Mouse (Mus musculus) intestine, embryonic 14.5 days (tissue): ENCODE data around the gene Zdhhc20. TPM values are rescaled to one million over a fixed set of nuclear protein-coding genes. Genes with fewer than 3 reads are reported as not detected.

Experiments
- ATAC-seq: fragments of 200-750 bp; cut with Nextera tagmentation; replicated peaks from 2 replicates; pipeline ENCODE4 v1.8.0; 2017; ENCODE audit warnings: low read depth, moderate number of reproducible peaks, moderate TSS enrichment, moderate library complexity; ENCODE audit not compliant: low FRiP score, low TSS enrichment
- DNase-seq: peaks from one replicate; pipeline ENCODE4 v3.0.0-alpha.2; 2018; ENCODE audit warnings: low spot score
- H3K27ac ChIP-seq: fragments of 300-500 bp; sonication (generic); 2 replicates; pipeline ENCODE4 v1.5.1; 2014; ENCODE audit warnings: low read depth, mild to moderate bottlenecking, control low read depth
- H3K27me3 ChIP-seq: fragments of 300-500 bp; sonication (generic); replicated peaks from 2 replicates; pipeline ENCODE4 v1.6.1; 2014; ENCODE audit warnings: low read length, control low read depth; ENCODE audit not compliant: control insufficient read depth, insufficient read depth
- H3K36me3 ChIP-seq: fragments of 300-500 bp; sonication (generic); 2 replicates; pipeline ENCODE4 v1.6.1; 2014; ENCODE audit warnings: low read length, control low read depth; ENCODE audit not compliant: control insufficient read depth, insufficient read depth
- H3K4me1 ChIP-seq: fragments of 300-500 bp; sonication (generic); replicated peaks from 2 replicates; pipeline ENCODE4 v1.6.1; 2014; ENCODE audit warnings: low read length, control low read depth, mixed read lengths; ENCODE audit not compliant: control insufficient read depth, insufficient read depth
- H3K4me2 ChIP-seq: fragments of 300-500 bp; sonication (generic); 2 replicates; pipeline ENCODE4 v1.6.1; 2014; ENCODE audit warnings: low read length
- H3K4me3 ChIP-seq: fragments of 300-500 bp; sonication (generic); 2 replicates; pipeline ENCODE4 v1.5.1; 2014; ENCODE audit warnings: low read depth, low read length, control low read depth, mixed read lengths
- H3K9ac ChIP-seq: fragments of 300-500 bp; sonication (generic); 2 replicates; pipeline ENCODE4 v1.6.1; 2014; ENCODE audit warnings: mild to moderate bottlenecking, low read length
- H3K9me3 ChIP-seq: fragments of 300-500 bp; sonication (generic); 2 replicates; pipeline ENCODE4 v1.6.1; 2016; ENCODE audit warnings: low read length, control low read depth; ENCODE audit not compliant: control insufficient read depth
- WGBS: fragments of 180-500 bp; shearing (Covaris S2); extraction: QIAGEN DNeasy Blood & Tissue Kit; methylation state at CpG from one replicate; pipeline ENCODE4 v1.1.7; 2014; 5-methylcytosine and 5-hydroxymethylcytosine counted together
- microRNA-seq: library from miRNA; unstranded; fragments of <30 nt; microRNA quantifications from one replicate; pipeline ENCODE4, GENCODE M21; 2016
- polyA plus RNA-seq: library from polyadenylated mRNA; unstranded; fragments of >200 nt; fragmentation: Nextera tagmentation; extraction: Ambion mirVana; gene quantifications from 2 replicates; pipeline ENCODE4 v1.2.1, GENCODE M21; 2014

Gene Zdhhc20
- polyA plus RNA-seq, 1 experiment from 2014 or later, result 56.9 TPM

- Histone ChIP-seq H3K4me3 (peak overlapping the region; percentile 66), H3K9ac (peak overlapping the region; percentile 39), H3K4me1 (peaks cover 9% of the 10 kb centered on the region; the same call in 1 of the 2 replicates), H3K27ac (peak overlapping the region; percentile 27; the same call in 1 of the 2 replicates), H3K4me2 (peak overlapping the region; percentile 73), H3K36me3 (peaks cover 25% of the 10 kb centered on the region), H3K9me3 (no peaks in the 10 kb centered on the region), H3K27me3 (no peaks in the 10 kb centered on the region)
- ATAC-seq (peak; percentile 40), DNase-seq (no peak)
- WGBS, result 10% methylated on average over 7 of the region's 7 CpGs
These were observed 92.5 kb downstream of the Zdhhc20 start for GRCm38 (mm10) chr14:57797551-57797950.

- Histone ChIP-seq H3K4me2 (no peak overlapping the region), H3K27ac (no peak overlapping the region), H3K9me3 (no peaks in the 10 kb centered on the region), H3K9ac (no peak overlapping the region), H3K27me3 (no peaks in the 10 kb centered on the region), H3K36me3 (no peaks in the 10 kb centered on the region), H3K4me3 (no peak overlapping the region), H3K4me1 (no peaks in the 10 kb centered on the region)
- ATAC-seq (no peak), DNase-seq (no peak)
- WGBS, result 62% methylated on average over 4 of the region's 4 CpGs
These were observed 98.9 kb downstream of the Zdhhc20 start for GRCm38 (mm10) chr14:57791171-57791570.

- DNase-seq, result no peak
- Histone ChIP-seq H3K9me3 (no peaks in the 10 kb centered on the region), H3K9ac (no peak overlapping the region), H3K4me3 (no peak overlapping the region), H3K27me3 (no peaks in the 10 kb centered on the region), H3K4me1 (no peaks in the 10 kb centered on the region), H3K36me3 (no peaks in the 10 kb centered on the region), H3K4me2 (no peak overlapping the region), H3K27ac (no peak overlapping the region)
- no peak for ATAC-seq
- WGBS, result 88% methylated on average over 9 of the region's 9 CpGs
These were observed 100.3 kb downstream of the Zdhhc20 start for GRCm38 (mm10) chr14:57789759-57790158.

- DNase-seq (no peak), ATAC-seq (no peak)
- Histone ChIP-seq H3K36me3 (no peaks in the 10 kb centered on the region), H3K27ac (no peak overlapping the region), H3K9ac (no peak overlapping the region), H3K27me3 (no peaks in the 10 kb centered on the region), H3K4me3 (no peak overlapping the region), H3K4me1 (no peaks in the 10 kb centered on the region), H3K4me2 (no peak overlapping the region), H3K9me3 (no peaks in the 10 kb centered on the region)
- 68% methylated on average over 2 of the region's 2 CpGs for WGBS
These were observed 100.8 kb downstream of the Zdhhc20 start for GRCm38 (mm10) chr14:57789311-57789710.

GRCm38 (mm10) chr14:57787406-57787805, 102.7 kb downstream of the Zdhhc20 start:
- WGBS, result 41% methylated on average over 4 of the region's 4 CpGs

More at GRCm38 (mm10) chr14:57787406-57787805, 102.7 kb downstream of the Zdhhc20 start:
- Histone ChIP-seq H3K27ac (no peak overlapping the region), H3K4me3 (no peak overlapping the region), H3K4me2 (no peak overlapping the region), H3K9me3 (no peaks in the 10 kb centered on the region), H3K36me3 (no peaks in the 10 kb centered on the region), H3K4me1 (no peaks in the 10 kb centered on the region), H3K27me3 (no peaks in the 10 kb centered on the region), H3K9ac (no peak overlapping the region)
- ATAC-seq (no peak), DNase-seq (no peak)

Small RNAs within 50 kb of the gene (microRNA-seq; reads per million reads assigned to microRNA genes)
- 0.42 reads per million for gene Mir3077

Other genes starting within 250 kb of the Zdhhc20 start
- gene Xpo4, start 224.8 kb downstream of the Zdhhc20 start, polyA plus RNA-seq, result 34.9 and 37.6 TPM in 2 replicates
- gene Gm49361, start 144.2 kb downstream of the Zdhhc20 start, polyA plus RNA-seq, result not detected in 2 replicates
- gene Lats2, start 131.9 kb downstream of the Zdhhc20 start, polyA plus RNA-seq, result 20.5 and 21.7 TPM in 2 replicates
- 18.2 and 31.9 TPM in 2 replicates for gene Sap18, start 92.1 kb downstream of the Zdhhc20 start, polyA plus RNA-seq
- gene Ska3, start 64.1 kb downstream of the Zdhhc20 start, polyA plus RNA-seq, result 30.2 and 32.5 TPM in 2 replicates
- gene Mrpl57, start 64.0 kb downstream of the Zdhhc20 start, polyA plus RNA-seq, result 192 and 199 TPM in 2 replicates
- gene Micu2, start 109.0 kb upstream of the Zdhhc20 start, polyA plus RNA-seq, result 51.4 and 53.4 TPM in 2 replicates
- 21.1 and 22.1 TPM in 2 replicates for gene Fgf9, start 180.3 kb upstream of the Zdhhc20 start, polyA plus RNA-seq